Mouse (Mus musculus) liver, postnatal 0 days (tissue): ENCODE measurements around the gene Smyd3.

Experiments
- CTCF ChIP-seq: sonication (generic); IDR thresholded peaks from 2 replicates; pipeline ENCODE4 v1.5.1; 2016; ENCODE audit warnings: antibody characterized with exemption, low read depth
- EP300 ChIP-seq: IDR thresholded peaks from 2 replicates; pipeline ENCODE4 v1.6.1; 2016; ENCODE audit warnings: antibody characterized with exemption, low read depth, mild to moderate bottlenecking

- TF ChIP-seq CTCF = no peak
- TF ChIP-seq EP300 = no peak
These were observed 74.0 kb downstream of the Smyd3 start for GRCm38 (mm10) chr1:179443835-179444234.
